Mouse (Mus musculus) CD8-positive naive resting alpha-beta T cell, adult 2 months (primary cell): Measurements from ENCODE around the gene Arsk.

Experiments used
- DNase-seq, 2 experiments: peaks; one replicate each; pipeline ENCODE4 v3.0.0; 2022; ENCODE audit warnings: low read depth in 2 of 2, low spot score in 2 of 2

Arsk gene

GRCm38 (mm10) chr13:76098493-76099303 lies at the start of gene Arsk, which contains the start of gene Ttc37:
Gene Arsk (minus strand): TSS chr13:76098660.
Gene Ttc37 (plus strand): TSS chr13:76098734.
- DNase-seq: peak; percentile 89 to 90

GRCm38 (mm10) chr13:76141117-76141808 lies 42.8 kb upstream of the Arsk start:
- DNase-seq: no peak

- no peak for DNase-seq
These were observed 40.4 kb upstream of the Arsk start for GRCm38 (mm10) chr13:76138862-76139261.

GRCm38 (mm10) chr13:76132415-76132814 lies 34.0 kb upstream of the Arsk start:
- DNase-seq: no peak

GRCm38 (mm10) chr13:76128799-76129198 lies 30.3 kb upstream of the Arsk start:
- DNase-seq: no peak

GRCm38 (mm10) chr13:76109069-76109824 lies 10.8 kb upstream of the Arsk start:
- DNase-seq: no peak

- no peak for DNase-seq
These were observed 3.5 kb upstream of the Arsk start for GRCm38 (mm10) chr13:76101989-76102388.

- no peak for DNase-seq
These were observed 356 bp downstream of the Arsk start for GRCm38 (mm10) chr13:76098116-76098492.

GRCm38 (mm10) chr13:76074323-76074722 lies 24.1 kb downstream of the Arsk start:
- no peak for DNase-seq

- DNase-seq: no peak
These were observed 34.0 kb downstream of the Arsk start for GRCm38 (mm10) chr13:76064363-76064945.

- DNase-seq: no peak
These were observed 34.9 kb downstream of the Arsk start for GRCm38 (mm10) chr13:76063548-76063947.

- no peak for DNase-seq
These were observed 35.9 kb downstream of the Arsk start for GRCm38 (mm10) chr13:76062569-76062968.

GRCm38 (mm10) chr13:76062126-76062525 lies 36.3 kb downstream of the Arsk start:
- no peak for DNase-seq

GRCm38 (mm10) chr13:76059591-76059990 lies 38.9 kb downstream of the Arsk start:
- no peak for DNase-seq

- DNase-seq: no peak
These were observed 41.0 kb downstream of the Arsk start for GRCm38 (mm10) chr13:76057267-76058069.

- no peak for DNase-seq
These were observed 41.6 kb downstream of the Arsk start, which contains the start of gene Gpr150 for GRCm38 (mm10) chr13:76056896-76057266. Gene Gpr150 (minus strand): TSS chr13:76056996.

- peak; percentile 30 to 32 for DNase-seq
These were observed 42.2 kb downstream of the Arsk start for GRCm38 (mm10) chr13:76056261-76056724.

- no peak for DNase-seq
These were observed 42.8 kb downstream of the Arsk start for GRCm38 (mm10) chr13:76055391-76056232.

- DNase-seq: no peak
These were observed 53.5 kb downstream of the Arsk start for GRCm38 (mm10) chr13:76044971-76045370.
